Mouse (Mus musculus) small intestine, adult 2 months (tissue): ENCODE measurements at regions not wholly inside any gene's neighbourhood (a gene's known extent, or its start where the extent isn't known, plus 50 kb on each side); places are given as distances from the start of the nearest gene placed in this dataset.

Experiments used
- CTCF ChIP-seq: fragments of 200-500 bp; IDR thresholded peaks from 2 replicates; pipeline ENCODE4 v1.5.1; 2012; ENCODE audit warnings: low read depth, mild to moderate bottlenecking, control low read depth, inconsistent platforms, low read length, moderate library complexity, mixed read lengths; ENCODE audit not compliant: insufficient replicate concordance, insufficient read length; ENCODE audit errors: extremely low read depth
- POLR2A ChIP-seq: fragments of 200-500 bp; IDR thresholded peaks from 2 replicates; pipeline ENCODE4 v1.6.1; 2012; ENCODE audit warnings: low read depth, mild to moderate bottlenecking, control low read depth, inconsistent platforms, low read length, moderate library complexity

GRCm38 (mm10) chr4:131597996-131598395 lies 240.1 kb downstream of the Ptpru start:
- TF ChIP-seq CTCF (no peak), POLR2A (no peak)
